Mouse (Mus musculus): ENCODE data around the gene Cacnb2.

GRCm38 (mm10) chr2:14672117-14672516, 69.2 kb downstream of the Cacnb2 start:
- TF ChIP-seq CTCF (IDR thresholded peaks at IDR 0.05; ENCODE audit: low read depth) (no peak), EP300 (IDR thresholded peaks at IDR 0.05; ENCODE audit: low read depth) (no peak)

Data from liver, postnatal 0 days (tissue).